Mouse (Mus musculus) bone marrow, adult 2 months (tissue): ENCODE results near the gene Tm9sf3. TPM values are rescaled to one million over a fixed set of nuclear protein-coding genes. Genes with fewer than 3 reads are reported as not detected.

Experiments used
- H3K27ac ChIP-seq: fragments of 200-500 bp; 2 replicates; pipeline ENCODE4 v1.5.1; 2012; ENCODE audit warnings: low read depth, mild to moderate bottlenecking, control low read depth, inconsistent platforms, low read length; ENCODE audit not compliant: control insufficient read depth, poor library complexity, insufficient read depth
- H3K4me1 ChIP-seq: fragments of 200-500 bp; 2 replicates; pipeline ENCODE4 v1.6.1; 2011; ENCODE audit warnings: low read length; ENCODE audit not compliant: control insufficient read depth, insufficient read depth
- H3K4me3 ChIP-seq: fragments of 200-500 bp; replicated peaks from 2 replicates; pipeline ENCODE3; 2011; ENCODE audit warnings: mild to moderate bottlenecking, low read depth, low read length, control low read depth; ENCODE audit not compliant: control insufficient read depth
- CTCF ChIP-seq: fragments of 200-500 bp; IDR thresholded peaks from 2 replicates; pipeline ENCODE4 v1.5.1; 2011; ENCODE audit warnings: low read length, control low read depth; ENCODE audit not compliant: control insufficient read depth, insufficient read depth
- POLR2A ChIP-seq: fragments of 200-500 bp; IDR thresholded peaks from 2 replicates; pipeline ENCODE4 v1.6.1; 2011; ENCODE audit warnings: low read depth, mild to moderate bottlenecking, control low read depth, low read length, borderline replicate concordance; ENCODE audit not compliant: control insufficient read depth
- WGBS: fragments of 180-500 bp; shearing (Covaris S2); methylation state at CpG from one replicate; pipeline ENCODE4 v1.1.7; 2018; 5-methylcytosine and 5-hydroxymethylcytosine counted together
- polyA plus RNA-seq: library from polyadenylated mRNA; stranded (reverse); fragments of >200 nt; gene quantifications from 2 replicates; pipeline ENCODE4 v1.2.4, GENCODE M21; 2011; ENCODE audit warnings: low replicate concordance; ENCODE audit not compliant: missing spikeins, insufficient read depth, insufficient read length

The Tm9sf3 gene
- polyA plus RNA-seq, 1 experiment = 38.0 TPM

DNA sequence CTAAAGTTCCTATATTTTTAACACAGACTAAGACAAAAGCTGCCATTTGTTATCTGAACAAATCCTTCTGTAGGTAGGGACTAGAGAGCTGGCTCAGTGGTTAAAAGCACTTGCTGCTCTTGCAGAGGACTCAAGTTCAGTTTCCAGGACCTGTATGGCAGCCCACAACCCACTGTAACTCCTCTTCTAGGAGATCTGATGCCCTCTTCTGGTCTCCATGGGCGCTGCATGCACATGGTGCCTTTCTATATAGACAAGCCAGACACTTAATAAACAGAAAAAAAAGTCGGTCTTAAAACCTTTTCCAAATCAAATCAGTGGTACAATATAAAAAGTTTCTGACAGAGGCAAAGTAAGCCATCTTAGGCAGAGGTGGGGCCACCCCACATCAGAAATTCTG is 5.1 kb downstream of the Tm9sf3 start:
- Histone ChIP-seq H3K27ac (no peak overlapping the region), H3K4me1 (peaks cover 2% of the 10 kb centered on the region), H3K4me3 (no peak overlapping the region)
- TF ChIP-seq POLR2A = no peak
- peak; percentile 37; the same call in 1 of the 2 replicates for TF ChIP-seq CTCF
- WGBS = 30% methylated on average over 2 of the region's 2 CpGs

DNA sequence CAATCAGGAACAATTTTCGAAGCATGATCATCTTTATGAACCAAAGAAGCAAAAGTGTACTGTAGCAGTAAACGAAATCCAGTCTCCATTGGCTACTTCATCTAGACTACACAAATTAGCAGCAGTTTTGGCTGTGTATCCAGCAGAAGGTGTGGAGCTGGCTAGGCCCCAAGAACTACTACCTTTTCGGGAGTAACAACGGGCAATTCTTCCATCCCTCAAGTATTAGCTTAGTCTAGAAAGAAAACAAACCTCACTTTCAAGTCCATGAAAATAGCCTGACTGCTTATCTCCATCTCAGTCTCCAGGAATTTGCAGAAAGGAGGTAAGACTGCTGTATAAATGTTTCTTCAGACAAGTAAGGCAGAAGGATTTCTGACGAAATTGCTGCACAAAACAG is 9.2 kb downstream of the Tm9sf3 start:
- no peaks in the 10 kb centered on the region for H3K4me1 ChIP-seq
- H3K27ac ChIP-seq = no peak overlapping the region
- 77% methylated on average over 5 of the region's 5 CpGs for WGBS
- H3K4me3 ChIP-seq = no peak overlapping the region
- TF ChIP-seq CTCF (no peak), POLR2A (no peak)

DNA sequence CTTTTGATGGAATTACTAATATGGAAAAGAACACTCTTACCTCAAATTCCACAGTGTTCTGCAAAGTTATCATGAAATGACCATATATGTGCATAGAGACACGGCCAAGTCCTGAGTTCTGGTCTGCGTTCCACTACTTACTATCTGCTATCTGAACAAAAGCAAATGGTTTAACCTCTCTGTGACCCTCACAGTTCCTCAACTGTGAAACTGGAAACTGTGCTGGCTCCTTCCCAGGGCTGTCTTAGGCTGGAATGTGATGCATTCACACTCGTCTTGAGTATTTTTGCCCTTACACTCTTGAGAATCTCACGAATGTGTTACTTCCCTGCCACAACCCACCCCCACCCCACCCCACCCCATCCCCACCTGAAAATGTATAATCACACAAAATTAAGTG is 14.8 kb downstream of the Tm9sf3 start:
- Histone ChIP-seq H3K27ac (no peak overlapping the region), H3K4me3 (no peak overlapping the region), H3K4me1 (no peaks in the 10 kb centered on the region)
- 75% methylated on average over 4 of the region's 4 CpGs for WGBS
- no peak for TF ChIP-seq CTCF
- no peak for TF ChIP-seq POLR2A

DNA sequence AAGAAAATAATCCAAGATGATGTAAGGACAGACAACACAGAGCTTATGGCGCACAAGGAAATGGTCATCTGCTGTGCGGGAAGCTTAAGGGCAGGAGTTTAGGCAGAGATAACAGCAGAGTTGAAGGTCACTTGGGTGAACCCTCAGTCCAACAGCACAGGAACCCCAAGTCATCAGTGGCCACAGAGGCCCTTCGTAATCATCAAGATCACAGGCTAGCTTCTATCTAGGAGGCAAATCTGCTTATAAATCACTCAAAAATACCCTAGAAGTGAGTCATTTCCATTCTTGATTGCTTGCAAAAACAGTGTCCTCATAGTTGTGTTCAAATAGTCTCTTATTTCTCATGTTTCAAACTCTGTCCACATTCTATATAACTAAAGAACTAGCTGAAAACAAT is 15.5 kb downstream of the Tm9sf3 start:
- 85% methylated on average over 3 of the region's 3 CpGs for WGBS
- no peak overlapping the region for H3K27ac ChIP-seq
- no peak for TF ChIP-seq POLR2A
- TF ChIP-seq CTCF = no peak
- H3K4me3 ChIP-seq = no peak overlapping the region
- H3K4me1 ChIP-seq = no peaks in the 10 kb centered on the region

DNA sequence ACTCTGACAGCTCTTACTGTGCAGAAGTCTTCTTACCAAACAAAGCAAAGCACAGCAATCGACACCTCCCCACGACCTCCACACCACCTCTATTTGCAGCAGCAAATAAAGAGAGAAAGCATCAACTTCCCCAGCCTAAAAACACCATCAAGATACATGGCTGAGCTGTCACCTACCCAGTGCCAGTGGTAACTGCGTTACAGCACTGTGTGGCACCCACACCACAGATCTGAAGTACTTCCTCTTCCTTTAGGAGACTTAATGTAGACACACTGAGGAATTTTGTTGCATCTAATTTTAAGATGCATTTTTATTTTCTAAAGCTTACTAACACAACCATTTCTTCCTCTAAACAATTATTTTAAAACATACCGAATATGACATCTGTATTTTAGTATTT is 17.5 kb downstream of the Tm9sf3 start:
- H3K27ac ChIP-seq = no peak overlapping the region
- WGBS = 38% methylated on average over 4 of the region's 4 CpGs

DNA sequence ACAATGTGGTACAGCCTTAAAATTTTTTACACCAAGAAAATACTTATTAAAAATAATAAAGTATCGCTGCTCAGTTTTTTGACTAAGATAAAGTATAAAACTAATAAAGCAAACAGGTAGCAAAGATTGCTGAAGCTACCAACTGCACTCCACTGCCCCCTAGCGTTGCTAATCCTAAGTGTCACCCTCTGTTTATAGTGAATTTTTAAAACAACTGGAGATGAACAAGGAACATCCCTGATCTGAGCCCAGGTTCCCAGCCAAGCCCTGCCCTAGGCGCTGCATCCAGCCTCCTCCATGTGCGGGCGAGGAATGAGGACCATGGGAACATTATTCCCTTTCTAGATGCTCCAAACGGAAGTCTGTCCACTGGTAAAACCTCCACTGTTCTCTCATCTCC is 19.2 kb downstream of the Tm9sf3 start:
- WGBS = 76% methylated on average over 6 of the region's 6 CpGs

More for the DNA sequence above, 17.5 kb downstream of the Tm9sf3 start:
- H3K4me3 ChIP-seq = no peak overlapping the region
- no peaks in the 10 kb centered on the region for H3K4me1 ChIP-seq
- no peak for TF ChIP-seq CTCF
- TF ChIP-seq POLR2A = no peak

DNA sequence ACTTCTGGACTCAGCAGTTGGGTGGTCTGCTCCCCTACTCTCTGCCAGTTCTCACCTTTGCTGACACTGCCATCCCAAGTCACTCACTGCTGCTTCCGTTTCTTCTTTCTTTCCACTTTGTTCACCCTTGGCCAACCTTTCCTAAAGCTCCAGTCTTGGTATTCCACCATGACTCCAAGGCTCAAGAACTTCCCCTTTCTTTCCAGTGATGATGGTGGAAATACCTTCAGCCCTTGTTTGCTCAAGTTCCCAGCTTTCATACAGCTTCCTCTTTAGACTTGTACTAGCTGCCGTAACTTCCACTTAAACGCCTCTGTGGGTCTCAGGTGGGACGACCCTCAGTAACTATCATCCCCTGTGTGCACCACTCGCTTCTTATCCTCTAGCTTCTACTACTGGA is 21.8 kb downstream of the Tm9sf3 start:
- TF ChIP-seq POLR2A (no peak), CTCF (no peak)
- WGBS = 57% methylated on average over 5 of the region's 5 CpGs

More for the DNA sequence above, 19.2 kb downstream of the Tm9sf3 start:
- TF ChIP-seq POLR2A (no peak), CTCF (0 out of 2 replicates have a peak, but pooled peaks have one; percentile 13)
- no peak overlapping the region for H3K27ac ChIP-seq
- no peak overlapping the region for H3K4me3 ChIP-seq
- H3K4me1 ChIP-seq = no peaks in the 10 kb centered on the region

DNA sequence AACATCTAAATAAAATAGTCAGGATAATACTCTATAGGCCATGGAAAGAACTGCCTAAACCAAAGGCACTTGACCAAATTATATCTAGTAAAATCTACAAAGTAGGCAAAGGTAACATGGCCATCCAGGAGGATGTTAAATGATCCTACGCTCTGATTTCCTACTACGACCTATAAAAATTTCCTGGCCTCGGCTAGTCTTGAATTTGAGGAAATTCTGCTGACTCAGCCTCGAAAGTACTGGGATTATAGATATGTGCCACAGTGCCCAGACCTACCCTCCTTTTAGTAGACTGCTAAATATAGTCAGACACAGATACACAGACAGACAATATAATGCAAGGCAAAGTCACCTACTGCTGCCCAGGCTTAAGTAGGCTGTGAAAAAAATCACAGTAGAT is 30.1 kb downstream of the Tm9sf3 start:
- WGBS = 86% methylated on average over 4 of the region's 4 CpGs
- no peak for TF ChIP-seq POLR2A
- TF ChIP-seq CTCF = no peak

More for the DNA sequence above, 21.8 kb downstream of the Tm9sf3 start:
- H3K27ac ChIP-seq = no peak overlapping the region
- no peak overlapping the region for H3K4me3 ChIP-seq
- no peaks in the 10 kb centered on the region for H3K4me1 ChIP-seq

DNA sequence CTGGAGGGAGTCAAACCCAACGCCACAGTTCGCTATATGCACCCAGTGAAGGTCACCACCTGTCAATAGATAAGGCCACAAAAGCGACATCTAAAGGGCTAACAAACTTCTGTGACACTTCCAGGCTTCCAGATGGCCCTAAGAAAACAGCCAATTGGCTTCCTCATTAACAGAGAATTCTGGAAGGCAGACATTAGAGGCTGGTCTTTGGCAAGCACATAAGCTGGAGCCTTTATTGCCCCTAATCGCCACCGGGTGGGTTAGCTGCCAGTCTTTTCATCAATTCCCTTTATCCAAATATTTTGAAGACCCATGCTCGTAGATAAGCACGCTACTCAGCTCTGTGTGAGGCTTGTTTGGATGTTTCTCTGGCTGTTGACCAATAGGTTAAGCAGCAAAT is 55.5 kb downstream of the Tm9sf3 start:
- 29% methylated on average over 7 of the region's 7 CpGs for WGBS
- TF ChIP-seq CTCF (no peak), POLR2A (no peak)

More for the DNA sequence above, 30.1 kb downstream of the Tm9sf3 start:
- H3K27ac ChIP-seq = no peak overlapping the region
- no peaks in the 10 kb centered on the region for H3K4me1 ChIP-seq
- H3K4me3 ChIP-seq = no peak overlapping the region

More for the DNA sequence above, 55.5 kb downstream of the Tm9sf3 start:
- no peak overlapping the region for H3K27ac ChIP-seq
- no peaks in the 10 kb centered on the region; the same call in 1 of the 2 replicates for H3K4me1 ChIP-seq
- no peak overlapping the region for H3K4me3 ChIP-seq
